In the genomic region with DNA sequence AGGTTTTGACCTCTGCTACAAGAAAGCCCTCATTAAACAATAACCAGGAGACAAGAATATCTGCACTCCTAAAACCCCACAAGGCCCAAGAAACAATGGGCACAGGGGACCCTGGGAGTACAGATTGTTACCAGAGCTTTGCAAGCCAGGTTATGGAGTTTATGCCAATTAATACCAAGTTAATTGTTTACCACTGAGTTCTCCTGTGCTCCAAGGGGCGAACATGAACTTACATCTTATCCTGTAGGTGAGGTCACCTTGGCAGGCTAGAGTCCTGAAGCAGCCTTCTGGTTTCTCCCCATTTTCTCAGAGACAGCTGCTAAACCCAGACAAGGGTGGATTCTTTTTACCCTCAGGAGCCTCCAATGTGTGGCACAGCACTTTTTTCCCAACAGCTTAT, we compare ENCODE assay signal across 24 mouse cellular contexts. TPM values are rescaled to one million over a fixed set of nuclear protein-coding genes. Genes with fewer than 3 reads are reported as not detected.
DNase-seq lines count a peak whose midpoint lies in the region; ATAC-seq and TF ChIP-seq lines count a peak whose summit lies in the region.
"Had no signal": no experiment of that assay in that cellular context is flagged by ENCODE, and none has a peak within 500 bp of the region (broad histone marks: within the 10 kb centered on the region; RNA-seq: fewer than 3 reads in every experiment).

No protein-coding gene starts in this region.

- H3K4me2 ChIP-seq in kidney, embryonic 16.5 days (replicated peaks; ENCODE audit: low read depth, low read length): no peak overlapping the region
- H3K4me2 ChIP-seq: embryonic facial prominence, embryonic 12.5 days; embryonic facial prominence, embryonic 15.5 days; heart, embryonic 13.5 days; hindbrain, embryonic 14.5 days had no signal

- TF ChIP-seq POLR2A in heart, adult 2 months (IDR thresholded peaks at IDR 0.05; ENCODE audit: insufficient read depth, low read depth, low read length): no peak
- no peak for TF ChIP-seq POLR2A in kidney, adult 2 months (IDR thresholded peaks at IDR 0.05; ENCODE audit: low read depth, low read length)

- no peak overlapping the region for H3K9ac ChIP-seq in heart, adult 2 months (ENCODE audit: low read depth, low read length)
- H3K9ac ChIP-seq in kidney, embryonic 16.5 days (replicated peaks; ENCODE audit: low read length): no peak overlapping the region
- H3K9ac ChIP-seq: embryonic facial prominence, embryonic 12.5 days; embryonic facial prominence, embryonic 15.5 days; forebrain, postnatal 0 days; hindbrain, embryonic 14.5 days had no signal

- no peak for TF ChIP-seq CTCF in heart, adult 2 months (IDR thresholded peaks at IDR 0.05)
- no peak for TF ChIP-seq CTCF in kidney, adult 2 months (conservative IDR thresholded peaks at IDR 0.05; ENCODE audit: insufficient read depth, insufficient read length, low read depth, low read length)

- TF ChIP-seq EP300 in heart, adult 2 months (IDR thresholded peaks at IDR 0.05; ENCODE audit: insufficient read depth, low read depth, low read length): no peak

- H3K36me3 ChIP-seq in heart, adult 2 months (ENCODE audit: control insufficient read depth, insufficient read depth, low read length): no peaks in the 10 kb centered on the region
- no peaks in the 10 kb centered on the region; the same call in none of the 2 replicates for H3K36me3 ChIP-seq in kidney, adult 2 months (ENCODE audit: control insufficient read depth, insufficient read depth, low read length)
- H3K36me3 ChIP-seq in kidney, embryonic 16.5 days (ENCODE audit: insufficient read depth, low read length): peaks cover 10% of the 10 kb centered on the region
- H3K36me3 ChIP-seq in limb, embryonic 10.5 days: peaks cover 33% of the 10 kb centered on the region
- peaks cover 23% of the 10 kb centered on the region for H3K36me3 ChIP-seq in hindbrain, embryonic 10.5 days

- no peak for ATAC-seq in kidney, embryonic 16.5 days (ENCODE audit: low FRiP score, low TSS enrichment)
- ATAC-seq: CD4-positive, CD25-positive, alpha-beta regulatory T cell, adult 4 months; forebrain, embryonic 14.5 days; forebrain, postnatal 0 days; hindbrain, postnatal 0 days; inflammation-experienced regulatory T-cells, adult 6 months had no signal

- no peak overlapping the region for H3K4me3 ChIP-seq in heart, adult 2 months
- no peak overlapping the region for H3K4me3 ChIP-seq in kidney, adult 2 months (ENCODE audit: insufficient read depth, low read depth, low read length)
- H3K4me3 ChIP-seq in kidney, embryonic 16.5 days (ENCODE audit: low read length): no peak overlapping the region
- no peak overlapping the region for H3K4me3 ChIP-seq in limb, embryonic 10.5 days
- H3K4me3 ChIP-seq in hindbrain, embryonic 10.5 days: no peak overlapping the region
- H3K4me3 ChIP-seq: embryonic facial prominence, embryonic 12.5 days; embryonic facial prominence, embryonic 15.5 days; heart, embryonic 13.5 days had no signal

- peaks cover 7% of the 10 kb centered on the region for H3K4me1 ChIP-seq in heart, adult 2 months (ENCODE audit: control insufficient read depth, insufficient read depth, low read length)
- H3K4me1 ChIP-seq in kidney, adult 2 months (ENCODE audit: control insufficient read depth, insufficient read depth, low read length): peaks cover 22% of the 10 kb centered on the region; the same call in 1 of the 2 replicates
- peaks cover 45% of the 10 kb centered on the region for H3K4me1 ChIP-seq in kidney, embryonic 16.5 days (ENCODE audit: insufficient read depth, low read length)
- peaks cover 47% of the 10 kb centered on the region for H3K4me1 ChIP-seq in limb, embryonic 10.5 days
- peaks cover 16% of the 10 kb centered on the region for H3K4me1 ChIP-seq in hindbrain, embryonic 10.5 days (replicated peaks)

- no peaks in the 10 kb centered on the region for H3K9me3 ChIP-seq in kidney, embryonic 16.5 days (ENCODE audit: low read length)
- no peaks in the 10 kb centered on the region for H3K9me3 ChIP-seq in limb, embryonic 10.5 days (replicated peaks)
- no peaks in the 10 kb centered on the region for H3K9me3 ChIP-seq in hindbrain, embryonic 10.5 days
- H3K9me3 ChIP-seq: embryonic facial prominence, embryonic 12.5 days; embryonic facial prominence, embryonic 15.5 days; heart, embryonic 13.5 days had no signal

- DNase-seq in heart, adult 2 months: no peak
- DNase-seq in heart, postnatal 36 days: no peak
- DNase-seq in kidney, adult 2 months: peak; percentile 65
- no peak for DNase-seq in kidney, postnatal 4 days
- no peak for DNase-seq in kidney, adult 11 months
- no peak for DNase-seq in limb, embryonic 10.5 days (ENCODE audit: low spot score)
- no peak for DNase-seq in hindbrain, embryonic 10.5 days (ENCODE audit: low spot score)
- DNase-seq: adrenal gland, adult 2 months; adrenal gland, postnatal 14 days; cerebellum, adult 11 months; cerebellum, adult 2 months; cerebellum, adult 9-11 months; forebrain, postnatal 0 days; gastrocnemius, postnatal 36 days had no signal

- intact Hi-C loops in heart, adult 2 months (cut with DNase I): no loop called here
- intact Hi-C loops in heart, postnatal 36 days (cut with DNase I): no loop called here

- peak overlapping the region; percentile 32 for H3K27ac ChIP-seq in heart, adult 2 months
- peak overlapping the region; percentile 86; the same call in 1 of the 2 replicates for H3K27ac ChIP-seq in kidney, adult 2 months (ENCODE audit: insufficient read depth, low read depth, low read length)
- peak overlapping the region; percentile 57; the same call in 1 of the 2 replicates for H3K27ac ChIP-seq in kidney, embryonic 16.5 days (ENCODE audit: low read length)
- H3K27ac ChIP-seq in limb, embryonic 10.5 days: 0 out of 2 replicates have a peak overlapping the region, but pooled peaks have one; percentile 63
- no peak overlapping the region for H3K27ac ChIP-seq in hindbrain, embryonic 10.5 days
- H3K27ac ChIP-seq: embryonic facial prominence, embryonic 12.5 days; embryonic facial prominence, embryonic 15.5 days; heart, embryonic 13.5 days; hindbrain, embryonic 14.5 days; hindbrain, postnatal 0 days had no signal

- H3K27me3 ChIP-seq in heart, adult 2 months (ENCODE audit: control insufficient read depth, insufficient read depth, low read length): no peaks in the 10 kb centered on the region
- no peaks in the 10 kb centered on the region for H3K27me3 ChIP-seq in kidney, adult 2 months (replicated peaks; ENCODE audit: control insufficient read depth, insufficient read depth, low read length)
- no peaks in the 10 kb centered on the region for H3K27me3 ChIP-seq in kidney, embryonic 16.5 days (ENCODE audit: insufficient read depth, low read length)
- no peaks in the 10 kb centered on the region for H3K27me3 ChIP-seq in limb, embryonic 10.5 days (ENCODE audit: low read depth, poor library complexity, severe bottlenecking)
- no peaks in the 10 kb centered on the region for H3K27me3 ChIP-seq in hindbrain, embryonic 10.5 days (ENCODE audit: insufficient read depth, poor library complexity, severe bottlenecking)
- H3K27me3 ChIP-seq: embryonic facial prominence, embryonic 12.5 days; embryonic facial prominence, embryonic 15.5 days; heart, embryonic 13.5 days had no signal

- 0 out of 2 replicates have a peak, but pooled peaks cover 2% of the 10 kb centered on the region for H3K79me2 ChIP-seq in heart, adult 2 months (replicated peaks; ENCODE audit: control insufficient read depth, insufficient read depth, low read length)

- WGBS in heart, adult 2 months: 91% methylated on average over 1 of the region's 1 CpGs
- WGBS in kidney, adult 2 months: 27% methylated on average over 1 of the region's 1 CpGs
- 75% methylated on average over 1 of the region's 1 CpGs for WGBS in kidney, embryonic 16.5 days
- WGBS in limb, embryonic 10.5 days: 95% methylated on average over 1 of the region's 1 CpGs
- 87% methylated on average over 1 of the region's 1 CpGs for WGBS in hindbrain, embryonic 10.5 days

RNA-seq across cellular contexts. Expression of a gene that starts 32.0 kb away (rescaled TPM):
- 10 to 100 TPM; 18.3 to 21.2 TPM for total RNA-seq in heart, adult 2 months (2021)
- polyA plus RNA-seq in heart, adult 2 months (2012; rRNA removed): 9.0 and 14.6 TPM in 2 replicates
- 10 to 100 TPM; 20.8 to 22.4 TPM for total RNA-seq in heart, postnatal 36 days (2021)
- 35.6 and 38.4 TPM in 2 replicates for polyA plus RNA-seq in kidney, adult 2 months (2012; rRNA removed)
- 30.0 TPM in 2 replicates for polyA plus RNA-seq in kidney, embryonic 16.5 days (2015; fragmentation: Nextera tagmentation; extraction: Ambion mirVana)
- polyA plus RNA-seq in limb, embryonic 10.5 days (2016; fragmentation: Nextera tagmentation; extraction: Ambion mirVana): 20.0 and 23.0 TPM in 2 replicates
- 14.8 and 18.3 TPM in 2 replicates for polyA plus RNA-seq in hindbrain, embryonic 10.5 days (2016; fragmentation: Nextera tagmentation; extraction: Ambion mirVana)
- total RNA-seq: MEL had no signal
